Mouse (Mus musculus): ENCODE measurements around the gene Aspg.

Gene Aspg

GRCm38 (mm10) chr12:112151244-112151979 lies 44.9 kb downstream of the Aspg start:
- DNase-seq (ENCODE audit: low spot score): no peak

- DNase-seq (ENCODE audit: low spot score): no peak
Observed at GRCm38 (mm10) chr12:112151980-112152362, 45.5 kb downstream of the Aspg start.

- DNase-seq (ENCODE audit: low spot score): no peak
Observed at GRCm38 (mm10) chr12:112153597-112153996, 47.1 kb downstream of the Aspg start.

GRCm38 (mm10) chr12:112154476-112154875 lies 48.0 kb downstream of the Aspg start:
- DNase-seq (ENCODE audit: low spot score): no peak

GRCm38 (mm10) chr12:112155218-112156051 lies 49.0 kb downstream of the Aspg start:
- DNase-seq (ENCODE audit: low spot score): no peak

GRCm38 (mm10) chr12:112156804-112157203 lies 50.3 kb downstream of the Aspg start:
- DNase-seq (ENCODE audit: low spot score): no peak

GRCm38 (mm10) chr12:112158246-112158645 lies 51.8 kb downstream of the Aspg start:
- DNase-seq (ENCODE audit: low spot score): no peak

GRCm38 (mm10) chr12:112158784-112159183 lies 52.3 kb downstream of the Aspg start:
- no peak for DNase-seq (ENCODE audit: low spot score)

GRCm38 (mm10) chr12:112163981-112164839 lies 57.7 kb downstream of the Aspg start:
- DNase-seq (ENCODE audit: low spot score): no peak

- no peak for DNase-seq (ENCODE audit: low spot score)
Observed at GRCm38 (mm10) chr12:112164840-112165219, 58.4 kb downstream of the Aspg start.

GRCm38 (mm10) chr12:112169240-112169639 lies 62.8 kb downstream of the Aspg start:
- DNase-seq (ENCODE audit: low spot score): no peak

GRCm38 (mm10) chr12:112170671-112171574 lies 64.4 kb downstream of the Aspg start:
- DNase-seq (ENCODE audit: low spot score): no peak

GRCm38 (mm10) chr12:112171657-112172056 lies 65.2 kb downstream of the Aspg start:
- no peak for DNase-seq (ENCODE audit: low spot score)

GRCm38 (mm10) chr12:112172214-112172613 lies 65.7 kb downstream of the Aspg start:
- no peak for DNase-seq (ENCODE audit: low spot score)
